Mouse (Mus musculus): ENCODE data around the gene Kcnk10.

DNA sequence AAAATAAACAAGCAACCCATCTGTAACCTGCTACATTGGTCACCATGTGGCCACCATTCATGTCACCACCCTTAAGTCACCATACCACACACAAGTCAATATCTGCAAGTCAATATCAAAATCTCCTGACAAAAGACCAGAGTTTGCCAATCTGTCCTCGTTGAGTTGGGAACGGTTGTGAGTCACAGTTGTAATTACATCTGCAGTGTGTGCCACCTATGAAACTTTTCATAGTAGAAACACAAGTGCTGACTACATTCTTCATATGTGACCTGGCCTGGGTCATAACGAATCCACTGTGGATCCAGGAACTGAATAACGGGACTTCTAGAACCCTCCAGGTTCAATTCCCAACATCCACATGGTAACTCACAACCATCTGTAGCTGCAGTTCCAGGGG lies 14.8 kb downstream of the Kcnk10 start:
- TF ChIP-seq ZNF384 (IDR thresholded peaks at IDR 0.05; ENCODE audit: low read depth, low read length) = no peak
- no peak for TF ChIP-seq HCFC1 (IDR thresholded peaks at IDR 0.05; ENCODE audit: borderline replicate concordance, insufficient read depth, low read length)
